Mouse (Mus musculus) intestine, embryonic 14.5 days (tissue): ENCODE results near the gene Pcsk2. TPM values are rescaled to one million over a fixed set of nuclear protein-coding genes. Genes with fewer than 3 reads are reported as not detected.

Source experiments
- ATAC-seq: fragments of 200-750 bp; cut with Nextera tagmentation; replicated peaks from 2 replicates; pipeline ENCODE4 v1.8.0; 2017; ENCODE audit warnings: low read depth, moderate number of reproducible peaks, moderate TSS enrichment, moderate library complexity; ENCODE audit not compliant: low FRiP score, low TSS enrichment
- DNase-seq: peaks from one replicate; pipeline ENCODE4 v3.0.0-alpha.2; 2018; ENCODE audit warnings: low spot score
- H3K27ac ChIP-seq: fragments of 300-500 bp; sonication (generic); 2 replicates; pipeline ENCODE4 v1.5.1; 2014; ENCODE audit warnings: low read depth, mild to moderate bottlenecking, control low read depth
- H3K27me3 ChIP-seq: fragments of 300-500 bp; sonication (generic); replicated peaks from 2 replicates; pipeline ENCODE4 v1.6.1; 2014; ENCODE audit warnings: low read length, control low read depth; ENCODE audit not compliant: control insufficient read depth, insufficient read depth
- H3K36me3 ChIP-seq: fragments of 300-500 bp; sonication (generic); 2 replicates; pipeline ENCODE4 v1.6.1; 2014; ENCODE audit warnings: low read length, control low read depth; ENCODE audit not compliant: control insufficient read depth, insufficient read depth
- H3K4me1 ChIP-seq: fragments of 300-500 bp; sonication (generic); replicated peaks from 2 replicates; pipeline ENCODE4 v1.6.1; 2014; ENCODE audit warnings: low read length, control low read depth, mixed read lengths; ENCODE audit not compliant: control insufficient read depth, insufficient read depth
- H3K4me2 ChIP-seq: fragments of 300-500 bp; sonication (generic); 2 replicates; pipeline ENCODE4 v1.6.1; 2014; ENCODE audit warnings: low read length
- H3K4me3 ChIP-seq: fragments of 300-500 bp; sonication (generic); 2 replicates; pipeline ENCODE4 v1.5.1; 2014; ENCODE audit warnings: low read depth, low read length, control low read depth, mixed read lengths
- H3K9ac ChIP-seq: fragments of 300-500 bp; sonication (generic); 2 replicates; pipeline ENCODE4 v1.6.1; 2014; ENCODE audit warnings: mild to moderate bottlenecking, low read length
- H3K9me3 ChIP-seq: fragments of 300-500 bp; sonication (generic); 2 replicates; pipeline ENCODE4 v1.6.1; 2016; ENCODE audit warnings: low read length, control low read depth; ENCODE audit not compliant: control insufficient read depth
- WGBS: fragments of 180-500 bp; shearing (Covaris S2); extraction: QIAGEN DNeasy Blood & Tissue Kit; methylation state at CpG from one replicate; pipeline ENCODE4 v1.1.7; 2014; 5-methylcytosine and 5-hydroxymethylcytosine counted together
- polyA plus RNA-seq: library from polyadenylated mRNA; unstranded; fragments of >200 nt; fragmentation: Nextera tagmentation; extraction: Ambion mirVana; gene quantifications from 2 replicates; pipeline ENCODE4 v1.2.1, GENCODE M21; 2014

Gene Pcsk2
- polyA plus RNA-seq, 1 experiment from 2014 or later: 1.7 TPM

GRCm38 (mm10) chr2:143724101-143724500 lies 178.1 kb downstream of the Pcsk2 start:
- no peak overlapping the region for H3K4me3 ChIP-seq
- H3K4me2 ChIP-seq: no peak overlapping the region
- no peaks in the 10 kb centered on the region for H3K27me3 ChIP-seq
- no peak for ATAC-seq
- no peak overlapping the region for H3K27ac ChIP-seq
- H3K36me3 ChIP-seq: no peaks in the 10 kb centered on the region
- no peak for DNase-seq
- H3K9ac ChIP-seq: no peak overlapping the region
- no peaks in the 10 kb centered on the region for H3K9me3 ChIP-seq
- H3K4me1 ChIP-seq: no peaks in the 10 kb centered on the region
- 84% methylated on average over 4 of the region's 4 CpGs for WGBS

DNA sequence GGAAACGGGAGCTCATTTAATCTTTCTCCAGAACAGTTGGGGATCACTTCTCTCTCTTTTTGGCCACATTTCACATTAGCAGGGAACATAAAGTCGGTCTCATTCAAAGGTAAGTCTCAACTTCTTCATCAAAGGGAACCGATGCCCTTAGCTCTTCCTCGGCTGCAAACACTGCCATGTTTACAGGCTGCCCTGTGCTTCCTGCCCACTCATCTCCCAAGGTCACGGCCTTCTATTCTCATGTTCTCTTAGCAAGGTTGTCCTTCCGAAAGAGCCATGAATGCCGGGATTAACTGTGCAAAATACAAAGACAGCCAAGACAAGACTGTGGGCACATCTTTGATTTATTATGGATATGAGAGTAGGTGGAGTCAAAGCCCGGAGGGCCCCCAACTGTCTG lies 178.8 kb downstream of the Pcsk2 start:
- Histone ChIP-seq H3K27ac (no peak overlapping the region), H3K4me3 (no peak overlapping the region), H3K4me1 (no peaks in the 10 kb centered on the region), H3K9ac (no peak overlapping the region), H3K9me3 (no peaks in the 10 kb centered on the region), H3K4me2 (no peak overlapping the region), H3K36me3 (no peaks in the 10 kb centered on the region), H3K27me3 (no peaks in the 10 kb centered on the region)
- no peak for DNase-seq
- no peak for ATAC-seq
- 76% methylated on average over 8 of the region's 8 CpGs for WGBS

- ATAC-seq (no peak), DNase-seq (no peak)
- no peak overlapping the region for H3K9ac ChIP-seq
- WGBS: 82% methylated on average over 9 of the region's 10 CpGs
- no peaks in the 10 kb centered on the region for H3K36me3 ChIP-seq
- H3K27ac ChIP-seq: no peak overlapping the region
- H3K9me3 ChIP-seq: no peaks in the 10 kb centered on the region
- H3K4me2 ChIP-seq: no peak overlapping the region
- no peaks in the 10 kb centered on the region for H3K4me1 ChIP-seq
- H3K4me3 ChIP-seq: no peak overlapping the region
- no peaks in the 10 kb centered on the region for H3K27me3 ChIP-seq
Observed at GRCm38 (mm10) chr2:143732501-143732900, 186.5 kb downstream of the Pcsk2 start.

DNA sequence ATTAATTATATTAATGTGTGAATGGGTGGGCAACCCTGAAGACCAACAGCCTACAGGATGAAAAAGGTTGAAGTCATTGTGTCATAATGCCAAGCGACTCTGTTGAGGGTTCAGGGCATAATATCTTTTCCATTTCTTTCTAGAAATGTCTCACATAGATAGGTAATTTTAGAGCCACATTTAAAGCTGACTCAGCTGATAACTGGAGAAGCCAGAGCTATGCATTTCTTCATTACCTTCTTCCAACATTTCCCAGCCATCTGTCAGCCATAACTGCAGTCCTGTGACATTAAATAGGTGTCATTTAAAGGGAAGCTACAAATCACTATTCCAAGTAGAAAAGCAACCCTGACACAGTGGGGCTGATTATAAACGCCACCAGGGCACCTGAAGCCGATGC lies 189.5 kb downstream of the Pcsk2 start:
- no peak overlapping the region for H3K4me2 ChIP-seq
- H3K27me3 ChIP-seq: no peaks in the 10 kb centered on the region
- H3K4me3 ChIP-seq: no peak overlapping the region
- H3K9ac ChIP-seq: no peak overlapping the region
- H3K9me3 ChIP-seq: no peaks in the 10 kb centered on the region
- no peaks in the 10 kb centered on the region for H3K36me3 ChIP-seq
- no peak overlapping the region for H3K27ac ChIP-seq
- 76% methylated on average over 3 of the region's 3 CpGs for WGBS
- H3K4me1 ChIP-seq: no peaks in the 10 kb centered on the region
- ATAC-seq: no peak
- no peak for DNase-seq

DNA sequence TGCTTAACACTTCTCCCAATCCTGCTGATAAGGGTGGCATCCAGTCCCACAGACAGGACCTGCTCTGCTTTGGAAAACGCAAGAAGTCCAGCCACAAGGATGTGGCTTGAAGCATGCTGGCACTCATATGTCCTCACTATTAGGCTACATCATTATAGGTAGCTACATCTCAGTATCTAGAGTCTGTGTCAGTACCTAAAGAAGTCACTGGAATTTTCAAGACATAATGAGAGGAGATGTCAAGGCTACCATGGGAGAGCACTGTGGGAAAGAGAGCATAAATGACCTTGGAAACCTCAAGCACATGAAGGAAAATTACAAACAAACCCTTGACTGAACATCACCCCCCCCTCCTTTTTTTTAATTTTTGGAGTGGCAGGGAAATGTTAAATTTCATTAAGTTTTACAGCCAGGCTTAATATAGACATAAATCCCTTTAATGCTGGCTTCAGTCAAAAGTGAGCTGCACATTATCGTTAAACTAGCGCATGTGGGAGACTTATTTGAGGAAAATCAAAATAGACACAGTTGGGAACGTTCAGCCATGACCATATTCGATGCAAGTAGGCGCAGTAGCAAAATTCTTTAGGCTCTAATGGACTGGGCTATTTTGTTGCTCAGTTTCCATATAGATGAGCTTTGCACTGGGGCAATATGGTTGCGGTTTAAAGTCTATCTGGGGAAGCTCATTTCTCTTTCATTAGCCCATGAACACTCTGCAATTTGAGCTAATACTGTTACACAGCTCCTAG lies 193.7 kb downstream of the Pcsk2 start:
- no peaks in the 10 kb centered on the region for H3K36me3 ChIP-seq
- no peak overlapping the region for H3K27ac ChIP-seq

DNA sequence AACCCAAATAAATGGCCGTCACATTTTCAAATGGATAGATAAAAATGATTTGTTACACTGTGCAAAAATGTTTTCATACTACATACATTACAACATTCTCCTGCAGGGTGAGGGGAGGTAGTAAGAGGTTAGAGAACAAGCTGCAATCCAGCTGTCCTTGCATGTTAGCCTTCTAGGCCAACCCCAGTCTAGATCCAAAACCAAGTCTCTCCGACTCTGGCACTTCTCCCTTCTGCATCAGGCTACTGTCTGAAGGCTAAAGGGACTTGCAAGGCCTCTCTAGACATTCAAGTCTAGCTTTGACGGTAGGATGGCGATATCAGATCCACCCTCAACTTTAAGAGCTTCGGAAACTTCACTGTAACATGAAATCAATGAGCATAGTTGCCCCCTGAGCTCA lies 196.5 kb downstream of the Pcsk2 start:
- no peaks in the 10 kb centered on the region for H3K36me3 ChIP-seq
- no peak overlapping the region for H3K27ac ChIP-seq
- WGBS: 82% methylated on average over 5 of the region's 5 CpGs
- no peaks in the 10 kb centered on the region for H3K4me1 ChIP-seq
- ATAC-seq: no peak
- H3K4me3 ChIP-seq: no peak overlapping the region
- H3K9me3 ChIP-seq: no peaks in the 10 kb centered on the region
- DNase-seq: no peak
- no peak overlapping the region for H3K9ac ChIP-seq
- no peak overlapping the region for H3K4me2 ChIP-seq
- no peaks in the 10 kb centered on the region for H3K27me3 ChIP-seq

More for the DNA sequence above, 193.7 kb downstream of the Pcsk2 start:
- Histone ChIP-seq H3K9ac (no peak overlapping the region), H3K4me3 (no peak overlapping the region), H3K4me2 (no peak overlapping the region), H3K4me1 (no peaks in the 10 kb centered on the region), H3K9me3 (no peaks in the 10 kb centered on the region), H3K27me3 (no peaks in the 10 kb centered on the region)
- ATAC-seq (no peak), DNase-seq (no peak)
- 86% methylated on average over 7 of the region's 7 CpGs for WGBS

GRCm38 (mm10) chr2:143743081-143743480 lies 197.1 kb downstream of the Pcsk2 start:
- ATAC-seq: no peak
- H3K27ac ChIP-seq: no peak overlapping the region
- H3K9ac ChIP-seq: no peak overlapping the region
- WGBS: 81% methylated on average over 4 of the region's 4 CpGs
- no peaks in the 10 kb centered on the region for H3K9me3 ChIP-seq
- H3K4me2 ChIP-seq: no peak overlapping the region
- no peaks in the 10 kb centered on the region for H3K27me3 ChIP-seq
- no peaks in the 10 kb centered on the region for H3K4me1 ChIP-seq
- no peaks in the 10 kb centered on the region for H3K36me3 ChIP-seq
- H3K4me3 ChIP-seq: no peak overlapping the region
- no peak for DNase-seq

DNA sequence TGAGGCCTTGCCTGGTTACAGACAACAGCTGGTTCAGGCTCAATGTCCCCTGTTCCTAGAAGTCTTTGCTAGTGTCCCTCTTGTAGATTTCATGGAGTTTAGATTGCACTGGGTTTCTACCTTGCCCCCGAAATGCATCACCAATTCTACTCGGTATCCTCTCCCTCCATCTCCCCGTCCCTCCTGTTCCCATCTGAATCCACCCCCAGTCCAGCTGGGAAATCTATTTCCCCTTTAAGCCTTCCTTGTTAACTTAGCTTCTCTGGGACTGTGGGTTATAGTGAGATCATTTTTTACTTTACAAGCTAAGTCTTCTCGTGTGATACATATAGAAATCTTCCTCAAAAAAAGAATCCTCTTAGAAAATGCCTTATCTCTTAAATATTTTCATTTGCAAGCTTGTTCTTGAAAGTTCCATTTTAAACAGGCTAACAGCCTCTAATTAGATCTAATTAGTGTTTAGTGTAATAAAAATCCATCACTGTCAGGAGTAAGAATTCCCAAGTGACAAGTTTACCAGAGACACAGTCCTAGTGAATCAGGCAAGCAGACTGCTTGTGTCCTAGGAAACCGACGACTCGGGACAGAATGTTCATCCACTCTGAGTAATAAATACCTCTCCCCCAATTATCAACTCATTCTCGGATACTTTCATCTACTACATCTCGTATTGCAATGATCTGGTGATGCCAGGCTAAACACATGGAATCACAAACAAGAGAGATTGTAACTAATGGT lies 206.3 kb downstream of the Pcsk2 start:
- ATAC-seq (no peak), DNase-seq (no peak)
- Histone ChIP-seq H3K36me3 (no peaks in the 10 kb centered on the region), H3K4me1 (no peaks in the 10 kb centered on the region), H3K4me3 (no peak overlapping the region), H3K27ac (no peak overlapping the region), H3K27me3 (no peaks in the 10 kb centered on the region), H3K9me3 (no peaks in the 10 kb centered on the region), H3K4me2 (no peak overlapping the region), H3K9ac (no peak overlapping the region)
- WGBS: 46% methylated on average over 9 of the region's 9 CpGs

DNA sequence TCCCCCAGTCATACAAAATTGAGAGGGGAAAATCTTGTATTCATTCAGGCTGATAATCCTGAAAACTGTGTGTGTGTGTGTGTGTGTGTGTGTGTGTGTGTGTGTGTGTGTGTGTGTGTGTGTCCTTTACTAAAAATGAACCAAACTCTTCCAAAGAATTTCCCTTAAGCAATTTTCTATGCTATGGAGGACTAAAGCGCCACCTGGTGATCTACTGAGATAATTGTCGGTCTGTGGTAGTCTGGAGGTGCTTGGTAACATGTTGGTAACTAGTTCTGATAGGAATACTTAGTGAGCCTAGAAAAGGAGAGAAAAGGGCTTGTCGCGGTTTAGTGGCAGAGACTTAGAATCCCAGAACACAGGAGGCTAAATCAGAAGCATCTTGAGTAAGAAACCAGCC lies 230.5 kb downstream of the Pcsk2 start:
- Histone ChIP-seq H3K27me3 (no peaks in the 10 kb centered on the region), H3K4me2 (no peak overlapping the region), H3K9me3 (no peaks in the 10 kb centered on the region), H3K4me1 (no peaks in the 10 kb centered on the region), H3K4me3 (no peak overlapping the region), H3K9ac (no peak overlapping the region), H3K36me3 (no peaks in the 10 kb centered on the region), H3K27ac (no peak overlapping the region)
- DNase-seq (no peak), ATAC-seq (no peak)
- 0% methylated on average over 4 of the region's 4 CpGs for WGBS
